Mouse (Mus musculus) frontal cortex, postnatal 10 days (tissue): ENCODE results near the gene 2510002D24Rik.
"Not testable (repeated sequence)": the region's sequence is repeated elsewhere in the genome, so short reads cannot be mapped to it uniquely, and the experiment has no call there.

Experiments used
- DNase-seq, 2 experiments: peaks; one replicate each; pipeline ENCODE4 v3.0.0; 2022; ENCODE audit warnings: low spot score in 2 of 2, mixed read lengths in 1 of 2

2510002D24Rik gene

GRCm38 (mm10) chr16:18849521-18850190 lies 13.3 kb downstream of the 2510002D24Rik start:
- DNase-seq: not testable (repeated sequence)

- DNase-seq: no peak
Observed at GRCm38 (mm10) chr16:18858551-18858950, 22.2 kb downstream of the 2510002D24Rik start.

DNA sequence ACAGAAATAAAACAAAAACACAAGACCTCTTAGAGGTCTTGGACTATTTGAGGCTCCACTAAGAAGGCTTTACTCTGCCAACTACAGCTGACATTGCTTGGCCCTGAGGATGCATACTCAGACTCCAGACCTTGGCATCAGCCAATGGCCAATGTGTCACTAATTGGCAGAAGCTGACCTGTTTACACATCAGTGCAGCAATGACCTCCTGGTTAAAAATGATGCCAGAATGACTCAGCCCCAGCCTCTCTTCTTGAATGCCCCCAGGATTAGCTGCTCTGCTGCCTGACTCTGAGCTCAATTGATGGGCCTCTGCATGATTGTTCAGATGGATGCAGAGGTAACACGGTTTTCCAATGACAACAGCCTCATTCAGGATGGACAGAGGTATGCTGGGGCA lies 23.8 kb downstream of the 2510002D24Rik start:
- no peak for DNase-seq

GRCm38 (mm10) chr16:18870495-18870894 lies 34.1 kb downstream of the 2510002D24Rik start:
- not testable (repeated sequence) for DNase-seq

DNA sequence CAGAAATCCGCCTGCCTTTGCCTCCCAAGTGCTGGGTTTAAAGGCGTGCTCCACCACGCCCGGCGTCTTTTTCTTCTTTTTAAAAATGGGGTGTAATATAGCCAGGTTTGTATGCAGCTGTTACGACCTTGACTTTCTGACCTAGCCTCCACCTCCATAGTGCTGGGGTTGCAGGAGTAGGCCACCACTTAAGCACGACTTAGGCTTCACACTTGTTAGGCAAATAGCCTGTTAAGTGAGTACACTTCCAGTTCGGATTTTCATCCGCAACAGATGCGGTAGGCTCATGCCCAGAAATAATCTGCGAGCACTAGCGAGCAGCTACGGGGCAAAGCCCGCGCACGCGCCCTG lies 39.7 kb downstream of the 2510002D24Rik start:
- DNase-seq: no peak

- peak; percentile 90 to 93 for DNase-seq
Observed at GRCm38 (mm10) chr16:18876442-18877308, 40.3 kb downstream of the 2510002D24Rik start, which contains the start of the genes Mrpl40 and Hira. TSS of gene Mrpl40 (minus strand) at chr16:18876862. TSS of gene Hira (plus strand) at chr16:18877037.

DNA sequence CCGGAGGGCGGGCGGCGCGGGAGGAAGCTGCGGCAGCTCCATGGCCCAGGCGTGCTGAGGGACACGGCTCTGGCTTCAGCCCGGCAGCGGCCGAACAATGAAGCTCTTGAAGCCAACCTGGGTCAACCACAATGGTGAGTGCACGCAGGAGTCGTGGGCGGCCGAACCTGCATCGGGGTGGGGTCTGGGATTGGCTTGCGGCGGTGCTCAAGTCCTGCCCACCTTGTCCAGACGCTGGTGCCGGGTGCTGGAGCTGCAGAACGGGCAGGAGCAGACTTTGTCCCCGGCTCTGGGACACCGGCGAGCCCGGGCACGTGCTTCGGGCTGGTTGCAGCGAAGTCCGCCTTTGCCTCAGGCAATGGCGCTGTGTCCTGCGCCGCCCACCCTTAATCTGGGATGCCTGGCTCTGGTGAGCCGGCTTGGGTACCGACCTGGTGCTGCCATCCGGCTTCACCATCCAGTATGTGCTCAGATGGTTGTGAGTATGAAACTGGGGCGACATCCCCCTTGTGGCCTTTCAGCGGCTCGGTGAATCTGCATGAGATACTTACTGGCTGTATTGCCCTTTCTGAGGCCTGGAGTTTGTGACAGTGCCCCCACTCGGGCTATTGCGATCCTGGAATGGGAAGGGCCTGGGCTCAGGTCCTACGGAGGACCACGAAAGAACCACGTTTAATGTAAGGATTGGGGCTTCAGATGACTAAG lies 41.2 kb downstream of the 2510002D24Rik start:
- DNase-seq: peak; percentile 57 to 66

DNA sequence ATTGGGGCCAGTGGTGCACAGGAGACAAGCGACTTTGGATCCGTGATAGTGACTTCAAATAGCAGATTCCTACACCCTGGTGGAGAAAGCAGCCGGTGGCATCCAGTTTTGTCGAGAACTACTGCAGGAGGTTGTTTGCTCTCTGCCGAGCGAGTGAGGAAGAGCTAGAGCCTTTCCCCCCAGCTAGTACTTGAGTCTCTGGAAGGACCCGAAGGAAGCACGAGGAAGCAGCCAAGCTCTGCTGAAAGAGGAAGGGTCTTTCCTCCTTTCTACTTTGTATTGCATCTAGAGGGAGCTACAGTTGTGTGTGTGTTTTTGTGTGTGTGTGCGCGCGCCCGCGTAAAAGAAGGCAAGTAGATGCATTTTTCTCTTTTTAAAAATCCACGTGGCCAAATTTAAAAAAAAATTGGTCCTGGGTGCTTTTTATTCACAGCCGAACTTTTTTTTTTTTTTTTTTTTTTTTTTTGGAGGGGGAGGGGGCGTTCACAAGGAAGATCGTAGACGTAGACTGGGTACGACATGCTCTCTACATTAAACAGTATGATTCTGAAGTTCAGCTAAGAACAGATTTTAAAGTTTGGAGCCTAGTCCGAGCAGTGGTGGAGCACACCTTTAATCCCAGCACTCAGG lies 41.8 kb downstream of the 2510002D24Rik start:
- peak in 1 of 2 experiments; percentile 24 for DNase-seq

DNA sequence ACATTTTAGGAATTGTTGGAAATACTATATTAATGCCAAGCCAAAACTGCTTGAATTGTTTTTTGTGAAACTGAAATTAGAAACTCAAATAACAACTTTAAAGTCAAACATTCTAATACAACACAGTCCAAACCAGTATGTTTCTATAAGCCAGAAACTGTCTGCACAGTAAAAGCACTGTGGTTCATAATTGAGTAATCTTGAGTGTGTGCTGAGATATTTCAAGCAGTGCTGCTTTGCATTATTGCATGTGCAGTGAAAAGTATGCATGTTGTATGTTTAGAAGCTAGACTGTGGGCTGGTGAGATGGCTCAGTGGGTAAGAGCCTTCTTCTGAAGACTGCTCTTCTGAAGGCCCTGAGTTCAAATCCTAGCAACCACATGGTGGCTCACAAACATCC lies 47.7 kb downstream of the 2510002D24Rik start:
- DNase-seq: no peak
